Mouse (Mus musculus) G1E (cell line): ENCODE data around the gene Sumf2. TPM values are rescaled to one million over a fixed set of nuclear protein-coding genes. Genes with fewer than 3 reads are reported as not detected.

Experiments
- ATAC-seq: 2 replicates; pipeline ENCODE4 v1.8.0; 2016; ENCODE audit warnings: mild to moderate bottlenecking; ENCODE audit not compliant: insufficient number of reproducible peaks, poor library complexity, low FRiP score, severe bottlenecking; ENCODE audit errors: extremely low read depth
- DNase-seq: peaks from one replicate; pipeline ENCODE4 v3.0.0; 2012; ENCODE audit warnings: low spot score
- H3K27me3 ChIP-seq: 2 replicates; pipeline ENCODE4 v1.6.1; 2012; ENCODE audit warnings: mild to moderate bottlenecking, low read length, inconsistent platforms; ENCODE audit not compliant: insufficient read depth
- H3K36me3 ChIP-seq: replicated peaks from 2 replicates; pipeline ENCODE3; 2012; ENCODE audit warnings: mild to moderate bottlenecking, inconsistent platforms
- H3K4me1 ChIP-seq: 2 replicates; pipeline ENCODE4 v1.6.1; 2012; ENCODE audit warnings: low read depth, low read length, inconsistent platforms, mixed read lengths; ENCODE audit not compliant: insufficient read depth
- H3K4me3 ChIP-seq: 2 replicates; pipeline ENCODE4 v1.5.1; 2012; ENCODE audit warnings: low read depth, mild to moderate bottlenecking, inconsistent platforms, low read length, moderate library complexity, mixed read lengths
- H3K9me3 ChIP-seq: replicated peaks from 2 replicates; pipeline ENCODE4 v1.6.1; 2012; ENCODE audit warnings: inconsistent platforms
- CTCF ChIP-seq: IDR thresholded peaks from 2 replicates; pipeline ENCODE4 v1.5.1; 2012; ENCODE audit warnings: low read depth, low read length, inconsistent platforms, mixed read lengths
- GATA1 ChIP-seq: IDR thresholded peaks from 2 replicates; pipeline ENCODE4 v1.6.1; 2012; ENCODE audit warnings: borderline replicate concordance, low read length, inconsistent platforms, mixed read lengths
- GATA2 ChIP-seq: IDR thresholded peaks from 2 replicates; pipeline ENCODE4 v1.6.1; 2012; ENCODE audit warnings: low read depth, low read length, inconsistent platforms, borderline replicate concordance
- POLR2AphosphoS5 ChIP-seq: IDR thresholded peaks from 2 replicates; pipeline ENCODE4 v1.6.1; 2012; ENCODE audit warnings: low read depth, low read length, inconsistent platforms; ENCODE audit not compliant: insufficient replicate concordance
- TAL1 ChIP-seq: conservative IDR thresholded peaks from 2 replicates; pipeline ENCODE4 v1.6.1; 2012; ENCODE audit warnings: low read depth, low read length, inconsistent platforms, mixed read lengths
- polyA plus RNA-seq: library from polyadenylated mRNA; stranded (reverse); fragments of >175 nt; gene quantifications from 2 replicates; pipeline ENCODE4 v1.2.3, GENCODE M21; 2012
- total RNA-seq, 2 experiments: library from RNA; stranded (forward) in 1 of 2; stranded (reverse) in 1 of 2; fragments of 200-1000 nt in 1 of 2; fragments of >200 nt in 1 of 2; fragmentation: Nextera tagmentation in 1 of 2; gene quantifications; 2 replicates each; pipeline ENCODE4 v1.2.3; 2014 to 2017

The Sumf2 gene
- total and polyA plus RNA-seq, 3 experiments: 9.6 to 25.0 (median 15.7) TPM

GRCm38 (mm10) chr5:129909591-129909990 lies 62.8 kb downstream of the Sumf2 start:
- TF ChIP-seq CTCF: no peak
- no peak for TF ChIP-seq TAL1
- TF ChIP-seq POLR2AphosphoS5: no peak
- no peak for TF ChIP-seq GATA1
- no peak for TF ChIP-seq GATA2
- H3K4me1 ChIP-seq: peaks cover 45% of the 10 kb centered on the region
- H3K36me3 ChIP-seq: no peaks in the 10 kb centered on the region
- H3K4me3 ChIP-seq: no peak overlapping the region
- ATAC-seq (no peak), DNase-seq (no peak)
- no peaks in the 10 kb centered on the region for H3K9me3 ChIP-seq
- no peaks in the 10 kb centered on the region for H3K27me3 ChIP-seq

Other genes with a start within 250 kb of the Sumf2 start
- gene Zfp11, start 176.9 kb upstream of the Sumf2 start, total RNA-seq (2014; fragmentation: Nextera tagmentation): 3.1 and 3.7 TPM in 2 replicates
- 1.4 TPM in 2 replicates for gene Zfp11, start 176.9 kb upstream of the Sumf2 start, total RNA-seq (2017)
- gene Zfp11, start 176.9 kb upstream of the Sumf2 start, polyA plus RNA-seq: 0.03 and 0.10 TPM in 2 replicates
- not detected in 2 replicates for gene Sept14, start 138.5 kb upstream of the Sumf2 start, total RNA-seq (2014; fragmentation: Nextera tagmentation)
- gene Sept14, start 138.5 kb upstream of the Sumf2 start, total RNA-seq (2017): not detected in 2 replicates
- gene Sept14, start 138.5 kb upstream of the Sumf2 start, polyA plus RNA-seq: not detected in 2 replicates
- 138 and 144 TPM in 2 replicates for gene Mrps17, start 131.5 kb upstream of the Sumf2 start, total RNA-seq (2014; fragmentation: Nextera tagmentation)
- 146 and 158 TPM in 2 replicates for gene Mrps17, start 131.5 kb upstream of the Sumf2 start, total RNA-seq (2017)
- gene Mrps17, start 131.5 kb upstream of the Sumf2 start, polyA plus RNA-seq: 17.0 and 42.2 TPM in 2 replicates
- 76.7 and 101 TPM in 2 replicates for gene Nipsnap2, start 121.9 kb upstream of the Sumf2 start, total RNA-seq (2014; fragmentation: Nextera tagmentation)
- gene Nipsnap2, start 121.9 kb upstream of the Sumf2 start, total RNA-seq (2017): 59.9 TPM in 2 replicates
- 41.5 and 56.0 TPM in 2 replicates for gene Nipsnap2, start 121.9 kb upstream of the Sumf2 start, polyA plus RNA-seq
- gene Psph, start 59.5 kb upstream of the Sumf2 start, total RNA-seq (2014; fragmentation: Nextera tagmentation): 21.0 and 25.1 TPM in 2 replicates
- 17.9 and 22.2 TPM in 2 replicates for gene Psph, start 59.5 kb upstream of the Sumf2 start, total RNA-seq (2017)
- 14.5 and 47.5 TPM in 2 replicates for gene Psph, start 59.5 kb upstream of the Sumf2 start, polyA plus RNA-seq
- 69.4 and 78.3 TPM in 2 replicates for gene Chchd2, start 40.5 kb downstream of the Sumf2 start, total RNA-seq (2014; fragmentation: Nextera tagmentation)
- gene Chchd2, start 40.5 kb downstream of the Sumf2 start, total RNA-seq (2017): 342 and 377 TPM in 2 replicates
- 586 and 747 TPM in 2 replicates for gene Chchd2, start 40.5 kb downstream of the Sumf2 start, polyA plus RNA-seq
- 5.2 and 6.9 TPM in 2 replicates for gene Zbed5, start 48.7 kb downstream of the Sumf2 start, total RNA-seq (2014; fragmentation: Nextera tagmentation)
- gene Zbed5, start 48.7 kb downstream of the Sumf2 start, total RNA-seq (2017): 0.99 and 1.4 TPM in 2 replicates
- gene Zbed5, start 48.7 kb downstream of the Sumf2 start, polyA plus RNA-seq: 0.67 and 1.3 TPM in 2 replicates
- not detected in 2 replicates for gene Phkg1, start 51.6 kb downstream of the Sumf2 start, total RNA-seq (2014; fragmentation: Nextera tagmentation)
- 0.33 and 0.46 TPM in 2 replicates for gene Phkg1, start 51.6 kb downstream of the Sumf2 start, total RNA-seq (2017)
- gene Phkg1, start 51.6 kb downstream of the Sumf2 start, polyA plus RNA-seq: 0.03 TPM in 1 of 2 replicates, not detected in the other
- gene Nupr1l, start 61.6 kb downstream of the Sumf2 start, total RNA-seq (2014; fragmentation: Nextera tagmentation): 4.0 and 11.2 TPM in 2 replicates
- gene Nupr1l, start 61.6 kb downstream of the Sumf2 start, total RNA-seq (2017): 4.0 and 8.7 TPM in 2 replicates
- 1.2 TPM in 2 replicates for gene Nupr1l, start 61.6 kb downstream of the Sumf2 start, polyA plus RNA-seq
- 122 and 152 TPM in 2 replicates for gene Vkorc1l1, start 95.0 kb downstream of the Sumf2 start, total RNA-seq (2014; fragmentation: Nextera tagmentation)
- gene Vkorc1l1, start 95.0 kb downstream of the Sumf2 start, total RNA-seq (2017): 76.7 and 90.2 TPM in 2 replicates
- gene Vkorc1l1, start 95.0 kb downstream of the Sumf2 start, polyA plus RNA-seq: 21.6 and 24.1 TPM in 2 replicates
- gene Gusb, start 156.1 kb downstream of the Sumf2 start, total RNA-seq (2014; fragmentation: Nextera tagmentation): 53.6 and 54.1 TPM in 2 replicates
- gene Gusb, start 156.1 kb downstream of the Sumf2 start, total RNA-seq (2017): 68.0 and 74.6 TPM in 2 replicates
- 19.5 and 21.9 TPM in 2 replicates for gene Gusb, start 156.1 kb downstream of the Sumf2 start, polyA plus RNA-seq
- gene Asl, start 182.3 kb downstream of the Sumf2 start, total RNA-seq (2014; fragmentation: Nextera tagmentation): 32.8 and 48.6 TPM in 2 replicates
- gene Asl, start 182.3 kb downstream of the Sumf2 start, total RNA-seq (2017): 29.4 and 34.2 TPM in 2 replicates
- 22.6 and 23.9 TPM in 2 replicates for gene Asl, start 182.3 kb downstream of the Sumf2 start, polyA plus RNA-seq
- gene Crcp, start 182.3 kb downstream of the Sumf2 start, total RNA-seq (2014; fragmentation: Nextera tagmentation): 86.2 and 94.0 TPM in 2 replicates
- 45.0 and 46.7 TPM in 2 replicates for gene Crcp, start 182.3 kb downstream of the Sumf2 start, total RNA-seq (2017)
- gene Crcp, start 182.3 kb downstream of the Sumf2 start, polyA plus RNA-seq: 10.2 and 12.4 TPM in 2 replicates
- gene Tpst1, start 226.3 kb downstream of the Sumf2 start, total RNA-seq (2014; fragmentation: Nextera tagmentation): not detected in 2 replicates
- gene Tpst1, start 226.3 kb downstream of the Sumf2 start, total RNA-seq (2017): 0.22 and 0.58 TPM in 2 replicates
- gene Tpst1, start 226.3 kb downstream of the Sumf2 start, polyA plus RNA-seq: not detected in 2 replicates